Mouse (Mus musculus) brain, embryonic 18.5 days (tissue): ENCODE measurements around the gene Syap1.
A peak's percentile ranks its signal among the peaks of the same experiment; 100 is the strongest.
"Not testable (repeated sequence)": the region's sequence is repeated elsewhere in the genome, so short reads cannot be mapped to it uniquely, and the experiment has no call there.

Source experiments
- DNase-seq: peaks from one replicate; pipeline ENCODE4 v3.0.0-alpha.2; 2012; ENCODE audit warnings: low read depth, low spot score

Syap1 gene

DNA sequence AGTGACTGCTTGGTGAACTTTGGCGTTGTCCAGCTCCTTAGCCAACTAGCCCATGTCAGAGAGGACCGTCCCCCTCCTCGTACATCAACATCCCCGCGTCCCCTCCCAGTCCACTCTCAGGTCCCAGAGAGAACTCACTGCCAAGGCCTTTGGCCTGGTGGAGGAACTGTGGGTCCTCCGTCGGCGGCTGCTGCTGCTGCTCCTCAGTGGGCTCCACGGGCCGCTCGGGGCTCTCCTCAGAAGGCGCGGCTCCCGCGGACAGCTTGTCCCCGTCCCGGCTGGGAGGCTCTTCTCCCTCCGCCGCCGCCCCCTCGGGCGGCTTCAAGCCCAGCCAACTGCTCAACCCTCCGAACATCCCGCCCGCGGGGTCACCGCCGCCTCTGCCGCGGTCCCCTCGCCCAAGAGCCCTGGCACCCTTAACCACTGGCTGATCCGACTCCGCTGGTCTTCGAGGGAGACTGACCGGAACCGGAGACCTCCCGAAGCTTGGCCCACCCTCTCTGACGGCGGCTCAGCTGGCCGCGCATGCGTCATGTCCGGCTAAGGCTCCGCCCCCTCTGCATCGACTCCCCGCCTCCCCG lies at the start of gene Syap1:
Syap1 (minus strand) TSS at position 517 of the 581 bp plus-strand sequence.
- DNase-seq = no peak

DNA sequence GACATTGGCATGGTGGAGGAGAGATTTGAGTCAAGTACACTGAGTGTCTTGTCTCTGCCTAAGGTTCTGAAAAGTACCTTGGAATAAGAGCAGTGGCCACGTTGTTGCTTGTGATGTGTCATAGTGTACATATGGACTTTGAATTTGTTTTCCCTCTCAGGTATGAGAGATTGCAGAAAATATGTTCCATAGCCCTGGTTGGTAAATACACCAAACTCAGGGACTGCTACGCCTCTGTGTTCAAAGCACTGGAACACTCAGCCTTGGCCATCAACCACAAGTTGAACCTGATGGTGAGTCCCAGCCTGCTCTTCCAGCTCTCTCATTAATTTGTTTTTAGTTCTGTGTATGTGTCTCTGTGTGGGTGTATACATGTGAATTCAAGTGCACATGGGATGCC lies 43.2 kb upstream of the Syap1 start:
- DNase-seq = no peak

GRCm38 (mm10) chrX:162921487-162922125 lies 33.4 kb upstream of the Syap1 start:
- no peak for DNase-seq

- peak; percentile 8 for DNase-seq
These were observed 27.4 kb upstream of the Syap1 start for GRCm38 (mm10) chrX:162915697-162916096.

DNA sequence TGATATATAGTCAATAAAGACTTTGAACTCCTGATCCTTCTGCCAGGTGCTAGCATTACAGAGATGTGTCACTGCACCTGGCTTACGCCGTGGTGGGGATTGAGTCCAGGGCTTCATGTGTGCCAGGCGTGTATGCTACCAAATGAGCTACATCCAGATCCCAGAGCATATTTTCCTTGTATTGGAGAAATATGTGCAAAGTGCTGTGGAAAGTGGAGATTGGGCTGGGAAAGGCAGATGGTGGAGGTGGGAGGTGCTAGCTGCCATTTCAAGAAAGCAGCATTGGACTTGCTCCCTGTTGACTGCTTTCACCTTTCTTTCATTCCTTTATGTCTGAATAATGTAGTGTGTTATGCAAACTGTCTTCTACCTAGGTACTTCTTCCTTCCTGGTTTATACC lies 25.4 kb upstream of the Syap1 start:
- DNase-seq = no peak

DNA sequence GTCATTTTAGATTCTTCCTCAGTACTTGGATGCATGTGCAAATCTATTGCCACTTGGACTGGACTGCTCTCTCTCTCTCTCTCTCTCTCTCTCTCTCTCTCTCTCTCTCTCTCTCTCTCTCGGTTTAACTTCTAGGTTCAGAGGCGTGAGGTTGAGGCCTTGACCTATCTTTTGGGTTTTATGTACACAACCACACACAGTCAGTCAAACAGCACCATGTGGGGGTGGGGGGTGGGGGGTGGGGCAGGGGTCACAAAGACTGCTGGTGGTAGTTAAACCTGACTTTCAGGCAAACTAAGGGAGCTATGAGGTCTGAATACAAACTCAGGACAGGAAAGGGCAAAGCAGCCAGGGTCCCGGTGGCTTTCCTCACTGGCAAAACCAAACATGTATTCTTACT lies 19.3 kb upstream of the Syap1 start:
- no peak for DNase-seq

GRCm38 (mm10) chrX:162902040-162902734 lies 13.9 kb upstream of the Syap1 start:
- no peak for DNase-seq

DNA sequence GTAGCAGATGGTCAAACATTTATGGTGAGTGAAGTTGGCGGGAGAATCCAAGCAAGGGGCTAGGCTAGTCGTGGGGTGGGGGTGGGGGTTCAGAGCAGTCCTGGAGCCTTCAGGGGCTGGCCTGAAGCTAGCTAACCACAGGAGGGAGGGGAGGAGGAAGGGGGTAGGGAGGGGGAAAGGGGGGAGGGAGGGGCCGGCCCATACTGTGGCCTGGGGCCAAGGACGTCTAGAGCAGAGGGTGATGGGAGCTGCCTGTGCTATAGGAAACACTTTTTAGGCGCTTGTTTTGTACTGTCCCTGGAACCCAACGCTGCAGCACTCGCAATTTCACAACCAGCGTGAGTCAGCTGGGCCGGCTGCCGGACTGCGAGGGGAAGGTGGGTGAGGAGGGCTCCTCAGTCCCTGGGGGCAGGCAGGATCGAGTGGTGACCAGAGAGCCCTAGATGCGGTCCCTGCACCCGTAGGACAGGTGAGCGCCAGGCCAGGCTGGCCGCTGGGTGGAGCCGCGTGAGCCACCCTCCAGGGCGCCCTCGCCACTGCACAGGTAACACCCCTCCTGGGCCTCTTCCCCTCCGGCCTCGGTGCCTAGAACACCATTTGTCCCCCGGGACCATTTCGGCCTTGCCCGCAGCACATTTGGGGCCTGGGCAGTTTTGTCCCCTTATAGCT lies 13.3 kb upstream of the Syap1 start:
- no peak for DNase-seq

- no peak for DNase-seq
These were observed 12.7 kb upstream of the Syap1 start, which contains the start of gene Ctps2 for GRCm38 (mm10) chrX:162900938-162901337. TSS of gene Ctps2 (plus strand) at chrX:162901238.

DNA sequence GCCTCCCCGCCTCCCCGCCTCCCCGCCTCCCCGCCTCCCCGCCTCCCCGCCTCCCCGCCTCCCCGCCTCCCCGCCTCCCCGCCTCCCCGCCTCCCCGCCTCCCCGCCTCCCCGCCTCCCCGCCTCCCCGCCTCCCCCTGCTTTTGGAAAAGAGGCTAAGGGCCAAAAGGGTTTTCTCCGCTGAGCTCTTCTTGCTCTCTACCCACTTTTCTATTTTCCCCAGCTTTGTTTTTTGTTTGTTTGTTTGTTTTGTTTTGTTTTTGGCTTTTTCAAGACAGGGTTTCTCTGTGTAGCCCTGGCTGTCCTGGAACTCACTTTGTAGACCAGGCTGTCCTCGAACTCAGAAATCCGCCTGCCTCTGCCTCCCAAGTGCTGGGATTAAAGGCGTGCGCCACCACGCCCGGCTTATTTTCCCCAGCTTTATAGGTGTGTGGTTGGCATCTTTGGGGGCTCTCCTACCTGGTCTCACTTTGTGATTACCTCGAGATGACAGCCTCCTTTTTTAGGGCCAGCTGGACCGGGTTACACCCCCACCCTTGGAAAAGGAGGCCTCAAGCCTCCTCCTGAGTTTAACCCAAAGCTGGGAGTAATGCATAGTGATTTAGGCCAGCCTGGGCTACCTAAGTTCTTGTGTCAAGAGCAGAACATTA lies 452 bp upstream of the Syap1 start:
- not testable (repeated sequence) for DNase-seq

DNA sequence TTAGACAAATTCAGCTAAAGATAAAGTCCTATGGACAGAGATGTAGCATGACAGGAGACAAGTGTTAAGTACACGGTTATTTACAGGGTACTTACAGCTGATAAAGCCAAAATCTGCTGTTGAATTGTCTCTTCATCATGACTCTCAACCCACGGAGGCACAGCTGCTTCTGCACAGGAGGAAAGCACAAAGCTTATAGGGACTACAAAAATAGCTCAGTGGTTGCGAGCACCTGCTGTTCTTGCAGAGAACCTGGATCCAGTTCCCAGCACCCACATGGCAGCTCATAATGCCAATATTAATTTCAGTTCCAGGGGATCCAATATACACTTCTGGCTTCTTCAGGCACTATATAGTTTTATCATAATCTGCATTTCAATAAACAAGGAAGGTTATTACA lies 10.0 kb downstream of the Syap1 start:
- DNase-seq = no peak

- DNase-seq = no peak
These were observed 14.5 kb downstream of the Syap1 start for GRCm38 (mm10) chrX:162873761-162874160.

DNA sequence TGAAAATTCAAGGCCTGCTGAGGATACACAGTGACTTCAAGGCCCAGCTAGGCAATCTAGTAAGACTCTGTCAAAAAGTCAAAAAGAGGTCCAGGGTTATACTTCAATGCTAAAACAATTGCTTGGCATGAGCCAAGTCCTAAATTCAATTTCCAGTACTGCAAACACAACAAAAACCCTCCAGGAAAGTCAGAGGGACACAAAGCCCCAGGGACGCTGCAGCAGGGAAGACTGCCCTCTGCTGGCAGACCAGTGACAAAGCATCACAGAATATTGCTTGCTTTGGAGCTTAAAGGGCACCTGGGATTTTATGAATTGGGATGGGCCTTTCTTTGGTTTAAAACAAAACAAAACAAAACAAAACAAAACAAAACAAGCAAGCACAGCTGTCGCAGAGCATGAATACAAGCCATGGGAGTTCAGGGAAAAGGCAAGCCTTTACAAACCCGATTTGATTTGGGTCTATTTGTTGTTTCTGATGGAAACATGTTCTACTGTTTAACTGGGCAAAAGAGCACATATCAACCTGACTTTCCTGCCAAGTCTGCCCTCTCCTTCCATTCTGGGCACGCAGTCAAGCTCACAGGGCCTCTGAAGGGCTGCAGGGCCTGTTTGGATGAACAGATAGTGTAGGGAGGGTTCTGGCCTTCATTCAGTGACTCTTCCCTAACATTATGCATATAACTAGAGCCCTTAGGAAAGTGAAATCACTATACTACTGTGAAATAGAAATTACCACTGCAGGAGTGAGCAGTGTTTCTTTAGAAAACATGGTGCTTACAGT lies 16.3 kb downstream of the Syap1 start:
- no peak for DNase-seq

DNA sequence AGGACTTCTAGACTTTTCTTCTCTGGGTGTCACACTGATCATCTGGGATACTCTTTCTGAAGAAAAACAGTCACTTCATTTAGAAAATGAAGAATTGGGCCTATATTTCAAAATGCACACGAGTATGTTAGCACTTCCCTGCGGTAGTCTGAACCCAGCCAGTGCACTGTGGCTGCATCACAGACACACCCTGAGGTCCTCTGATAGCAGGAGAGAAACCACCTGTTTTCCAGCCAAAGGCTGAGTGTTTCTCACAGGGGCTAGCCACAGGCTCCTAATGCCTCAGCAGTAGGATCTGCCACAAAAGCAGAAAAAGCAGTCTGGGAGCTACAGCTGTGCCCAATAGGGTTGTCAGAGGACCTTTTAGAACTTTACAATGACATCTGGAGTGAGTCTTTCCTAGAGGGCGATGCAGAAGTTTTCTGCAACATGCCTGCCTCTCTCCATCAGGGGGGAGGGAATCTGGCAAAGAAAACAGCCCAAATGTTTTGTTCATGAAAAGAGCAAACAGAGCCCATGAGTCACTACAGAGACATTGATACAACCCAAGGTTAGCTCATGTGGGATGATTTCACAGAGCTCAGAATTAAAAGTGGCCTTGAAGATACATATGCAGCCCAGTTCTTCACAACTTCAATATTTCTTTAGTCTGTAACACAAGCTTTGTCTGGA lies 19.8 kb downstream of the Syap1 start:
- no peak for DNase-seq

- DNase-seq = no peak
These were observed 39.6 kb downstream of the Syap1 start for GRCm38 (mm10) chrX:162848682-162849081.

DNA sequence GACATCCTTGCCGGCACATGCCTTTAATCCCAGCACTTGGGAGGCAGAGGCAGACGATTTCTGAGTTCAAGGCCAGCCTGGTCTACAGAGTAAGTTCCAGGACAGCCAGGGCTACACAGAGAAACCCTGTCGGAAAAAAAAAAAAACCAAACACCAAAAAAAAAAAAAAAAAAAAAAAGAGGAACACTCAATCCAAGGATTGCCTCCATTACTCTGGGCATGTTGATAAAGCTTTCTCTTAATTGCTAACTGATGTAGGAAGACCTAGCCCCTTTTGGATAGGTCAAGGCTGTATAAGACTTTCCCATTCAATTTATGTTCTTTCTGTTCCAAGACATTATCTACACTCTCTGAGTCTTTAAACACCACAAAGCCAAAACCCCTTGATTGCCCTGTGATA lies 42.7 kb downstream of the Syap1 start:
- no peak for DNase-seq

- DNase-seq = no peak
These were observed 43.7 kb downstream of the Syap1 start for GRCm38 (mm10) chrX:162844447-162845100.

DNA sequence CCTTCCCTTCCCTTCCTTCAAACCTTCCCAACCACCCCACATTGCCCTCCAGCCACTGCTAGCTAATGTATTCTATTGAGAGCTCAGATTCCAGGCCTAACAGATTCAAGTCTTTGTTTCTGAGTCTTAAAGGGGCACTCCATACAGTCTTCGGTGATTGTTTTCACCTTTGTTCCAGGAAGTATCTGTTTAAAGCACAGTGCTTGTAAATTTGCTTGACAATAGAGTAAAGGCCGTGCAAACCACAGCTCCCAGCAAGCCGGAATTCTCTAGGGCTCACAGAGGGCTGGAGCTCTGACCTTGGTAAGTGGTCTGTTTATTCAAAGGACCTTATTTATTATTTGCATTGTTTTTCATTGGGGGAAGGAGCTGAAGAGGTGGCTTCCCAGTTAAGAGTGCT lies 56.1 kb downstream of the Syap1 start:
- no peak for DNase-seq

GRCm38 (mm10) chrX:162831542-162831941 lies 56.7 kb downstream of the Syap1 start:
- DNase-seq = no peak

DNA sequence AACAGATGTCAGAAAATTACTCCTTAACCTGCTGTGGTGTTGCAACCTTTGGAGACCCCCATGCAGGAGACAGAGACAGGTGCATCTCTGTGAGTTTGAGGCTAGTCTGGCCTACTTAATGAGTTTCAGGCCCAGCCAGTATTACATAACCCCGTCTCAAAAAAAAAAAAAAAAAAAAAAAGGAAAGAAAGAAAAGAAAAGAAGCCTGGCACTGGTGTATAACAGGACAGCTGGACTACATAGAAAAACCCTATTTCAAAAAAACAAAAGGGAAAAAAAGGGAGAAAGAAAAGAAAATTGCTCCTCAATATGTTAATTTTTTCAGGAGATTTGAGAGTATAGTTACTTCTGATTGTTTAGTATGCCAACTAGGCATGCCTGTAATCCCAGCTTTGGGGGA lies 57.2 kb downstream of the Syap1 start:
- DNase-seq = no peak
